Mouse (Mus musculus) neural tube, embryonic 10.5 days (tissue): ENCODE data around the gene Foxn3.

Experiments used
- DNase-seq: peaks from one replicate; pipeline ENCODE4 v3.0.0-alpha.2; 2017; ENCODE audit warnings: low spot score; ENCODE audit errors: extremely low spot score

Gene Foxn3

GRCm38 (mm10) chr12:99563219-99564059, at the start of gene Foxn3:
TSS of gene Foxn3 (minus strand) at chr12:99563582.
- peak; percentile 91 for DNase-seq

GRCm38 (mm10) chr12:99612181-99612871, 48.9 kb upstream of the Foxn3 start:
- no peak for DNase-seq

- DNase-seq: no peak
Observed at GRCm38 (mm10) chr12:99610868-99611267, 47.5 kb upstream of the Foxn3 start.

GRCm38 (mm10) chr12:99610069-99610815, 46.9 kb upstream of the Foxn3 start:
- no peak for DNase-seq

- no peak for DNase-seq
Observed at GRCm38 (mm10) chr12:99609643-99610042, 46.3 kb upstream of the Foxn3 start.

GRCm38 (mm10) chr12:99608279-99608955, 45.0 kb upstream of the Foxn3 start:
- DNase-seq: no peak

- no peak for DNase-seq
Observed at GRCm38 (mm10) chr12:99603381-99603780, 40.0 kb upstream of the Foxn3 start.

- no peak for DNase-seq
Observed at GRCm38 (mm10) chr12:99601841-99602240, 38.5 kb upstream of the Foxn3 start.

GRCm38 (mm10) chr12:99601392-99601791, 38.0 kb upstream of the Foxn3 start:
- DNase-seq: no peak

- DNase-seq: no peak
Observed at GRCm38 (mm10) chr12:99599606-99600005, 36.2 kb upstream of the Foxn3 start.

GRCm38 (mm10) chr12:99596397-99596796, 33.0 kb upstream of the Foxn3 start:
- no peak for DNase-seq

- no peak for DNase-seq
Observed at GRCm38 (mm10) chr12:99587338-99587737, 24.0 kb upstream of the Foxn3 start.

- no peak for DNase-seq
Observed at GRCm38 (mm10) chr12:99579989-99580388, 16.6 kb upstream of the Foxn3 start.

- DNase-seq: no peak
Observed at GRCm38 (mm10) chr12:99576682-99577081, 13.3 kb upstream of the Foxn3 start.

GRCm38 (mm10) chr12:99574299-99574698, 10.9 kb upstream of the Foxn3 start:
- DNase-seq: no peak

GRCm38 (mm10) chr12:99573036-99573435, 9.7 kb upstream of the Foxn3 start:
- no peak for DNase-seq

GRCm38 (mm10) chr12:99571999-99572398, 8.6 kb upstream of the Foxn3 start:
- DNase-seq: no peak

GRCm38 (mm10) chr12:99570197-99570956, 7.0 kb upstream of the Foxn3 start:
- no peak for DNase-seq

GRCm38 (mm10) chr12:99565606-99566005, 2.2 kb upstream of the Foxn3 start:
- no peak for DNase-seq

- DNase-seq: no peak
Observed at GRCm38 (mm10) chr12:99564301-99564910, 1.0 kb upstream of the Foxn3 start.
